Comparison of ENCODE assay signal across 28 mouse cellular contexts in the genomic region with DNA sequence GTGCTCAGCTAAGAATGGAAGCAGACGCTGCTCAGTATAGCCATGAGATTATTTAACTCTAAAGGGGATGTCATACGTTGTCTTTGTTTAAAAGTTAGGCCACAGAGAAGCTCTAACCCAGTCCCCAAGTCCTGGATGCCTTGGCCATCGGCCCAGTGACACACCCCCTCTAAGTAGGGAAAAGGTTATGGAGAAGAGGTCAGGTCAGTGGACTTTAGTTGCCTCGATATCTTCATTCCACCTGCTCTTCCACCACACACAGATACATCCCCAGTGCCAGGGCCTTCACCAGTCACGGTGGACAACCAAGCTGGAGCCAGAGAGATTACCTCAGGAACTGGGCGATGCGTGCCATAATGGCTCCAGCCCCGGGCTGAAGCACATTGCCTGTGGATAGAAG. TPM values are rescaled to one million over a fixed set of nuclear protein-coding genes. Genes with fewer than 3 reads are reported as not detected.
A peak's percentile ranks its signal among the peaks of the same experiment; 100 is the strongest.
DNase-seq lines count a peak whose midpoint lies in the region; ATAC-seq and TF ChIP-seq lines count a peak whose summit lies in the region.
"Had no signal": no experiment of that assay in that cellular context is flagged by ENCODE, and none has a peak within 500 bp of the region (broad histone marks: within the 10 kb centered on the region; RNA-seq: fewer than 3 reads in every experiment).

No protein-coding gene starts in this region.

- H3K4me2 ChIP-seq in kidney, postnatal 0 days (ENCODE audit: low read length): 0 out of 2 replicates have a peak overlapping the region, but pooled peaks have one; percentile 71
- no peak overlapping the region for H3K4me2 ChIP-seq in forebrain, embryonic 13.5 days
- H3K4me2 ChIP-seq: heart, embryonic 15.5 days; midbrain, embryonic 13.5 days had no signal

- no peaks in the 10 kb centered on the region for H3K79me2 ChIP-seq in liver, adult 2 months (ENCODE audit: control insufficient read depth, insufficient read depth, low read length)

- H3K9me3 ChIP-seq in kidney, postnatal 0 days (replicated peaks; ENCODE audit: low read length): no peaks in the 10 kb centered on the region
- H3K9me3 ChIP-seq in forebrain, embryonic 13.5 days (replicated peaks): no peaks in the 10 kb centered on the region
- H3K9me3 ChIP-seq: forebrain, embryonic 10.5 days; heart, embryonic 15.5 days; hindbrain, embryonic 13.5 days; megakaryocyte, embryonic 14.5 days; midbrain, embryonic 13.5 days had no signal

- peak; percentile 37; the same call in 1 of the 2 replicates for TF ChIP-seq POLR2A in liver, adult 2 months (IDR thresholded peaks at IDR 0.05; ENCODE audit: extremely low read depth, insufficient read depth, low read length)

- 21% methylated on average over 8 of the region's 8 CpGs for WGBS in liver, adult 2 months
- 75% methylated on average over 8 of the region's 8 CpGs for WGBS in kidney, postnatal 0 days
- WGBS in forebrain, embryonic 13.5 days: 79% methylated on average over 8 of the region's 8 CpGs

- H3K9ac ChIP-seq in liver, adult 2 months (ENCODE audit: low read depth, low read length): peak overlapping the region; percentile 88
- H3K9ac ChIP-seq in kidney, postnatal 0 days (ENCODE audit: low read depth, low read length): no peak overlapping the region
- no peak overlapping the region for H3K9ac ChIP-seq in forebrain, embryonic 13.5 days
- H3K9ac ChIP-seq: heart, embryonic 15.5 days; hindbrain, embryonic 13.5 days; lung, embryonic 14.5 days; midbrain, embryonic 13.5 days had no signal

- DNase-seq in adrenal gland, postnatal 10 days: peak; percentile 30
- DNase-seq in adrenal gland, adult 18-20 months (ENCODE audit: low spot score in 2 of 2): no peak
- DNase-seq in liver, adult 2 months (ENCODE audit: extremely low read depth, low read depth, low spot score): peak; percentile 96
- no peak for DNase-seq in liver
- no peak for DNase-seq in kidney, postnatal 0 days (ENCODE audit: low spot score)
- no peak for DNase-seq in c-Kit-positive CD71-positive TER-119-positive erythroid progenitor cells, embryonic 14.5 days (ENCODE audit: low spot score)
- DNase-seq: cerebellum, adult 9-10 months; gastrocnemius, postnatal 36 days; layer of hippocampus, adult 9-11 months; thymus, adult 18-20 months; thymus, postnatal 4 days had no signal

- H3K27ac ChIP-seq in liver, adult 2 months (replicated peaks; ENCODE audit: insufficient read depth, low read depth, low read length): peak overlapping the region; percentile 81
- no peak overlapping the region for H3K27ac ChIP-seq in kidney, postnatal 0 days
- H3K27ac ChIP-seq in forebrain, embryonic 13.5 days: no peak overlapping the region
- H3K27ac ChIP-seq: forebrain, embryonic 10.5 days; heart, embryonic 15.5 days; hindbrain, embryonic 13.5 days; left cerebral cortex, adult 2 months; midbrain, embryonic 13.5 days had no signal

- H3K36me3 ChIP-seq in liver, adult 2 months (ENCODE audit: control insufficient read depth, insufficient read depth, low read length): peaks cover 29% of the 10 kb centered on the region
- H3K36me3 ChIP-seq in kidney, postnatal 0 days (ENCODE audit: insufficient read depth, low read length): no peaks in the 10 kb centered on the region
- no peaks in the 10 kb centered on the region for H3K36me3 ChIP-seq in forebrain, embryonic 13.5 days (ENCODE audit: poor library complexity, severe bottlenecking)
- H3K36me3 ChIP-seq: forebrain, embryonic 10.5 days; heart, embryonic 15.5 days; hindbrain, embryonic 13.5 days; midbrain, embryonic 13.5 days had no signal

- H3K4me3 ChIP-seq in liver, adult 2 months (ENCODE audit: insufficient read depth, low read depth, low read length): peak overlapping the region; percentile 66
- H3K4me3 ChIP-seq in kidney, postnatal 0 days (replicated peaks; ENCODE audit: low read depth, low read length): no peak overlapping the region
- no peak overlapping the region for H3K4me3 ChIP-seq in forebrain, embryonic 13.5 days
- H3K4me3 ChIP-seq: left cerebral cortex, adult 2 months; megakaryocyte, embryonic 14.5 days had no signal

- H3K4me1 ChIP-seq in liver, adult 2 months (ENCODE audit: control insufficient read depth, insufficient read depth, low read length): peaks cover 37% of the 10 kb centered on the region
- H3K4me1 ChIP-seq in kidney, postnatal 0 days (replicated peaks; ENCODE audit: insufficient read depth, low read length): no peaks in the 10 kb centered on the region
- H3K4me1 ChIP-seq in forebrain, embryonic 13.5 days: 0 out of 2 replicates have a peak, but pooled peaks cover 3% of the 10 kb centered on the region
- H3K4me1 ChIP-seq: hindbrain, embryonic 13.5 days; midbrain, embryonic 13.5 days had no signal

- no peaks in the 10 kb centered on the region for H3K27me3 ChIP-seq in liver, adult 2 months (ENCODE audit: control insufficient read depth, insufficient read depth, low read length)
- no peaks in the 10 kb centered on the region for H3K27me3 ChIP-seq in kidney, postnatal 0 days (ENCODE audit: insufficient read depth, low read length)
- H3K27me3 ChIP-seq in forebrain, embryonic 13.5 days: peaks cover 21% of the 10 kb centered on the region

- TF ChIP-seq CTCF in liver, adult 2 months (IDR thresholded peaks at IDR 0.05; ENCODE audit: low read depth, low read length): 0 out of 2 replicates have a peak, but pooled peaks have one; percentile 2
- TF ChIP-seq CTCF in kidney, postnatal 0 days (IDR thresholded peaks at IDR 0.05; ENCODE audit: low read depth): no peak

- ATAC-seq in kidney, postnatal 0 days (replicated peaks; ENCODE audit: low FRiP score, low read depth): no peak
- no peak for ATAC-seq in forebrain, embryonic 13.5 days

RNA-seq across cellular contexts. Expression of a gene that starts 1.5 kb away (rescaled TPM):
- 100 to 1,000 TPM in 1 of 2 experiments, 10 to 100 TPM in 1; 67.7 to 107 TPM for total RNA-seq in adrenal gland, postnatal 10 days (2021)
- total RNA-seq in adrenal gland, adult 18-20 months (2021): 10 to 100 TPM; 18.4 to 21.4 TPM
- 755 and 780 TPM in 2 replicates for total RNA-seq in liver, adult 2 months (2014; rRNA removed)
- polyA plus RNA-seq in liver, adult 2 months (2012; rRNA removed): 1,396 and 1,582 TPM in 2 replicates
- 72.8 and 79.8 TPM in 2 replicates for polyA plus RNA-seq in kidney, postnatal 0 days (2015; fragmentation: Nextera tagmentation; extraction: Ambion mirVana)
- polyA plus RNA-seq in forebrain, embryonic 13.5 days (2015; fragmentation: Nextera tagmentation; extraction: Ambion mirVana): 1.1 and 1.3 TPM in 2 replicates
- total RNA-seq: monocyte, adult 5-6 weeks had no signal

RNA-seq across cellular contexts. Expression of a gene that starts 3.5 kb away (rescaled TPM):
- total RNA-seq in adrenal gland, postnatal 10 days (2021): not detected
- not detected for total RNA-seq in adrenal gland, adult 18-20 months (2021)
- 0.07 TPM in 1 of 2 replicates, not detected in the other for total RNA-seq in liver, adult 2 months (2014; rRNA removed)
- not detected in 2 replicates for polyA plus RNA-seq in liver, adult 2 months (2012; rRNA removed)
- polyA plus RNA-seq in kidney, postnatal 0 days (2015; fragmentation: Nextera tagmentation; extraction: Ambion mirVana): not detected in 2 replicates
- polyA plus RNA-seq in forebrain, embryonic 13.5 days (2015; fragmentation: Nextera tagmentation; extraction: Ambion mirVana): not detected in 2 replicates
- total RNA-seq: gastrocnemius, postnatal 36 days; heart, adult 8-10 months; heart, postnatal 36 days; left cerebral cortex, adult 2 months; left cerebral cortex, postnatal 36 days; monocyte, adult 5-6 weeks had no signal
- polyA plus RNA-seq: embryonic facial prominence, embryonic 11.5 days; forebrain, embryonic 10.5 days; heart, embryonic 15.5 days; hindbrain, embryonic 13.5 days; large intestine, adult 2 months; lung, embryonic 14.5 days; midbrain, embryonic 13.5 days; neural tube, embryonic 11.5 days; small intestine, adult 2 months; stomach, embryonic 16.5 days had no signal

RNA-seq across cellular contexts. Expression of a gene that starts 53.1 kb away (rescaled TPM):
- 1 to 10 TPM in 1 of 2 experiments, under 1 TPM in 1; 0.84 to 1.6 TPM for total RNA-seq in adrenal gland, postnatal 10 days (2021)
- total RNA-seq in adrenal gland, adult 18-20 months (2021): 1 to 10 TPM; 1.6 to 3.3 TPM
- total RNA-seq in liver, adult 2 months (2014; rRNA removed): 0.27 and 0.74 TPM in 2 replicates
- 0.31 and 0.32 TPM in 2 replicates for polyA plus RNA-seq in liver, adult 2 months (2012; rRNA removed)
- 6.4 and 6.6 TPM in 2 replicates for polyA plus RNA-seq in kidney, postnatal 0 days (2015; fragmentation: Nextera tagmentation; extraction: Ambion mirVana)
- polyA plus RNA-seq in forebrain, embryonic 13.5 days (2015; fragmentation: Nextera tagmentation; extraction: Ambion mirVana): 0.57 and 0.86 TPM in 2 replicates
- total RNA-seq: gastrocnemius, postnatal 36 days; monocyte, adult 5-6 weeks had no signal

RNA-seq across cellular contexts. Expression of a gene that starts 53.5 kb away (rescaled TPM):
- not detected for total RNA-seq in adrenal gland, postnatal 10 days (2021)
- total RNA-seq in adrenal gland, adult 18-20 months (2021): not detected
- 0.07 TPM in 1 of 2 replicates, not detected in the other for total RNA-seq in liver, adult 2 months (2014; rRNA removed)
- 0.06 TPM in 1 of 2 replicates, not detected in the other for polyA plus RNA-seq in liver, adult 2 months (2012; rRNA removed)
- 45.6 and 53.7 TPM in 2 replicates for polyA plus RNA-seq in kidney, postnatal 0 days (2015; fragmentation: Nextera tagmentation; extraction: Ambion mirVana)
- not detected in 2 replicates for polyA plus RNA-seq in forebrain, embryonic 13.5 days (2015; fragmentation: Nextera tagmentation; extraction: Ambion mirVana)
- total RNA-seq: heart, adult 8-10 months; heart, postnatal 36 days; left cerebral cortex, postnatal 36 days; monocyte, adult 5-6 weeks had no signal
- polyA plus RNA-seq: embryonic facial prominence, embryonic 11.5 days; forebrain, embryonic 10.5 days; heart, embryonic 15.5 days; hindbrain, embryonic 13.5 days; lung, embryonic 14.5 days; midbrain, embryonic 13.5 days; neural tube, embryonic 11.5 days; stomach, embryonic 16.5 days had no signal

Comparison
In these comparisons a context has a peak if more than half of its experiments do, and no peak if none do; other contexts are left out.
1. DNase-seq: peak in adrenal gland, postnatal 10 days (single experiment) and liver, adult 2 months (single experiment); none in adrenal gland, adult 18-20 months (0 of 2), liver (single experiment), kidney, postnatal 0 days (single experiment) and c-Kit-positive CD71-positive TER-119-positive erythroid progenitor cells, embryonic 14.5 days (single experiment).